13 mouse cellular contexts compared by ENCODE assay signal in genomic region chr12:72013711-72014354, GRCm38 (mm10). TPM values are rescaled to one million over a fixed set of nuclear protein-coding genes. Genes with fewer than 3 reads are reported as not detected.
DNase-seq lines count a peak whose midpoint lies in the region; ATAC-seq lines count a peak whose summit lies in the region.
"Had no signal": no experiment of that assay in that cellular context is flagged by ENCODE, and none has a peak within 500 bp of the region (broad histone marks: within the 10 kb centered on the region; RNA-seq: fewer than 3 reads in every experiment).

No protein-coding gene starts in this region.

- H3K36me3 ChIP-seq in forebrain, embryonic 16.5 days (ENCODE audit: control insufficient read depth, insufficient read depth) = no peaks in the 10 kb centered on the region
- no peaks in the 10 kb centered on the region for H3K36me3 ChIP-seq in forebrain, embryonic 12.5 days (replicated peaks)
- H3K36me3 ChIP-seq in intestine, embryonic 14.5 days (ENCODE audit: control insufficient read depth, insufficient read depth, low read length) = no peaks in the 10 kb centered on the region
- no peaks in the 10 kb centered on the region for H3K36me3 ChIP-seq in intestine, embryonic 15.5 days
- no peaks in the 10 kb centered on the region for H3K36me3 ChIP-seq in midbrain, embryonic 16.5 days (ENCODE audit: control insufficient read depth, insufficient read depth, low read length)
- H3K36me3 ChIP-seq in midbrain, embryonic 11.5 days (ENCODE audit: control insufficient read depth, insufficient read depth, low read length) = no peaks in the 10 kb centered on the region
- H3K36me3 ChIP-seq: embryonic facial prominence, embryonic 12.5 days had no signal

- ATAC-seq in forebrain, embryonic 16.5 days = peak; percentile 66
- ATAC-seq in forebrain, embryonic 12.5 days (ENCODE audit: low FRiP score) = no peak
- no peak for ATAC-seq in intestine, embryonic 14.5 days (replicated peaks; ENCODE audit: low FRiP score, low TSS enrichment, low read depth)
- no peak for ATAC-seq in intestine, embryonic 15.5 days
- ATAC-seq in midbrain, embryonic 16.5 days = no peak
- no peak for ATAC-seq in midbrain, embryonic 11.5 days (ENCODE audit: low FRiP score)

- H3K4me2 ChIP-seq in forebrain, embryonic 16.5 days (ENCODE audit: low read length) = no peak overlapping the region
- no peak overlapping the region for H3K4me2 ChIP-seq in forebrain, embryonic 12.5 days
- H3K4me2 ChIP-seq in intestine, embryonic 14.5 days (ENCODE audit: low read length) = no peak overlapping the region
- H3K4me2 ChIP-seq in intestine, embryonic 15.5 days (replicated peaks) = no peak overlapping the region
- H3K4me2 ChIP-seq in midbrain, embryonic 16.5 days (ENCODE audit: low read length) = 0 out of 2 replicates have a peak overlapping the region, but pooled peaks have one; percentile 13
- H3K4me2 ChIP-seq in midbrain, embryonic 11.5 days = no peak overlapping the region
- H3K4me2 ChIP-seq: embryonic facial prominence, embryonic 12.5 days had no signal

- H3K9ac ChIP-seq in forebrain, embryonic 16.5 days (replicated peaks; ENCODE audit: low read depth, low read length) = no peak overlapping the region
- no peak overlapping the region for H3K9ac ChIP-seq in forebrain, embryonic 12.5 days
- no peak overlapping the region for H3K9ac ChIP-seq in intestine, embryonic 14.5 days (ENCODE audit: low read length)
- no peak overlapping the region for H3K9ac ChIP-seq in intestine, embryonic 15.5 days
- no peak overlapping the region for H3K9ac ChIP-seq in midbrain, embryonic 16.5 days (ENCODE audit: low read depth, low read length)
- H3K9ac ChIP-seq in midbrain, embryonic 11.5 days (ENCODE audit: low read length) = no peak overlapping the region
- H3K9ac ChIP-seq: embryonic facial prominence, embryonic 12.5 days had no signal

- no peak overlapping the region for H3K27ac ChIP-seq in forebrain, embryonic 16.5 days (ENCODE audit: low read length)
- no peak overlapping the region for H3K27ac ChIP-seq in forebrain, embryonic 12.5 days
- H3K27ac ChIP-seq in intestine, embryonic 14.5 days (ENCODE audit: low read depth) = 0 out of 2 replicates have a peak overlapping the region, but pooled peaks have one; percentile 19
- H3K27ac ChIP-seq in intestine, embryonic 15.5 days = no peak overlapping the region
- H3K27ac ChIP-seq in midbrain, embryonic 16.5 days (ENCODE audit: low read length) = no peak overlapping the region
- H3K27ac ChIP-seq in midbrain, embryonic 11.5 days (ENCODE audit: low read depth, low read length) = no peak overlapping the region
- H3K27ac ChIP-seq: embryonic facial prominence, embryonic 12.5 days had no signal

- DNase-seq in intestine, embryonic 14.5 days (ENCODE audit: low spot score) = no peak
- no peak for DNase-seq in midbrain, embryonic 11.5 days (ENCODE audit: low spot score, missing footprints)
- no peak for DNase-seq in embryo, embryonic 11 days
- no peak for DNase-seq in frontal cortex, postnatal 10 days (ENCODE audit: low spot score in 2 of 2)
- DNase-seq: adrenal gland, adult 2 months; cerebellum, adult 9-10 months; left cerebral cortex, postnatal 4 days; thymus, postnatal 4 days had no signal

- no peaks in the 10 kb centered on the region for H3K9me3 ChIP-seq in forebrain, embryonic 16.5 days (ENCODE audit: control insufficient read depth, low read length)
- H3K9me3 ChIP-seq in forebrain, embryonic 12.5 days = no peaks in the 10 kb centered on the region
- H3K9me3 ChIP-seq in intestine, embryonic 14.5 days (ENCODE audit: control insufficient read depth, low read length) = no peaks in the 10 kb centered on the region
- H3K9me3 ChIP-seq in intestine, embryonic 15.5 days = no peaks in the 10 kb centered on the region
- H3K9me3 ChIP-seq in midbrain, embryonic 16.5 days (replicated peaks; ENCODE audit: control insufficient read depth, low read length, poor library complexity, severe bottlenecking) = no peaks in the 10 kb centered on the region
- no peaks in the 10 kb centered on the region for H3K9me3 ChIP-seq in midbrain, embryonic 11.5 days (ENCODE audit: control insufficient read depth, low read length)
- H3K9me3 ChIP-seq: embryonic facial prominence, embryonic 12.5 days had no signal

- no peaks in the 10 kb centered on the region for H3K27me3 ChIP-seq in forebrain, embryonic 16.5 days (replicated peaks; ENCODE audit: control insufficient read depth, insufficient read depth, low read length)
- no peaks in the 10 kb centered on the region for H3K27me3 ChIP-seq in forebrain, embryonic 12.5 days
- H3K27me3 ChIP-seq in intestine, embryonic 14.5 days (replicated peaks; ENCODE audit: control insufficient read depth, insufficient read depth, low read length) = no peaks in the 10 kb centered on the region
- H3K27me3 ChIP-seq in intestine, embryonic 15.5 days (replicated peaks) = no peaks in the 10 kb centered on the region
- no peaks in the 10 kb centered on the region for H3K27me3 ChIP-seq in midbrain, embryonic 16.5 days (ENCODE audit: control insufficient read depth, insufficient read depth, low read depth, low read length)
- no peaks in the 10 kb centered on the region for H3K27me3 ChIP-seq in midbrain, embryonic 11.5 days (ENCODE audit: control insufficient read depth, insufficient read depth, low read length)
- H3K27me3 ChIP-seq: embryonic facial prominence, embryonic 12.5 days had no signal

- H3K4me1 ChIP-seq in forebrain, embryonic 16.5 days (replicated peaks; ENCODE audit: control insufficient read depth, insufficient read depth, low read length) = 0 out of 2 replicates have a peak, but pooled peaks cover 6% of the 10 kb centered on the region
- no peaks in the 10 kb centered on the region for H3K4me1 ChIP-seq in forebrain, embryonic 12.5 days
- no peaks in the 10 kb centered on the region for H3K4me1 ChIP-seq in intestine, embryonic 14.5 days (replicated peaks; ENCODE audit: control insufficient read depth, insufficient read depth, low read length)
- H3K4me1 ChIP-seq in intestine, embryonic 15.5 days (replicated peaks) = no peaks in the 10 kb centered on the region
- 0 out of 2 replicates have a peak, but pooled peaks cover 2% of the 10 kb centered on the region for H3K4me1 ChIP-seq in midbrain, embryonic 16.5 days (ENCODE audit: control insufficient read depth, insufficient read depth, low read length)
- no peaks in the 10 kb centered on the region for H3K4me1 ChIP-seq in midbrain, embryonic 11.5 days (ENCODE audit: control insufficient read depth, insufficient read depth, low read length)
- H3K4me1 ChIP-seq: embryonic facial prominence, embryonic 12.5 days had no signal

- no peak overlapping the region for H3K4me3 ChIP-seq in forebrain, embryonic 16.5 days (replicated peaks; ENCODE audit: low read length)
- H3K4me3 ChIP-seq in forebrain, embryonic 12.5 days (replicated peaks) = no peak overlapping the region
- no peak overlapping the region for H3K4me3 ChIP-seq in intestine, embryonic 14.5 days (ENCODE audit: low read depth, low read length)
- H3K4me3 ChIP-seq in intestine, embryonic 15.5 days (replicated peaks) = no peak overlapping the region
- no peak overlapping the region for H3K4me3 ChIP-seq in midbrain, embryonic 16.5 days (ENCODE audit: low read depth, low read length)
- no peak overlapping the region for H3K4me3 ChIP-seq in midbrain, embryonic 11.5 days (ENCODE audit: low read depth, low read length)
- H3K4me3 ChIP-seq: embryonic facial prominence, embryonic 12.5 days had no signal

- 74% methylated on average over 13 of the region's 13 CpGs for WGBS in forebrain, embryonic 16.5 days
- 90% methylated on average over 13 of the region's 13 CpGs for WGBS in forebrain, embryonic 12.5 days
- WGBS in intestine, embryonic 14.5 days = 79% methylated on average over 13 of the region's 13 CpGs
- 79% methylated on average over 13 of the region's 13 CpGs for WGBS in intestine, embryonic 15.5 days
- 85% methylated on average over 13 of the region's 13 CpGs for WGBS in midbrain, embryonic 16.5 days
- 90% methylated on average over 13 of the region's 13 CpGs for WGBS in midbrain, embryonic 11.5 days

RNA-seq across cellular contexts. Expression of gene Gpr135, which starts 57.1 kb away (rescaled TPM):
- 4.2 and 5.2 TPM in 2 replicates for polyA plus RNA-seq in forebrain, embryonic 16.5 days (2015; fragmentation: Nextera tagmentation; extraction: Ambion mirVana)
- 1.1 and 1.4 TPM in 2 replicates for polyA plus RNA-seq in forebrain, embryonic 12.5 days (2016; fragmentation: Nextera tagmentation; extraction: Ambion mirVana)
- polyA plus RNA-seq in intestine, embryonic 14.5 days (2014; fragmentation: Nextera tagmentation; extraction: Ambion mirVana) = 0.69 and 0.95 TPM in 2 replicates
- 0.54 and 0.68 TPM in 2 replicates for polyA plus RNA-seq in intestine, embryonic 15.5 days (2015; fragmentation: Nextera tagmentation; extraction: Ambion mirVana)
- 8.3 and 9.1 TPM in 2 replicates for polyA plus RNA-seq in midbrain, embryonic 16.5 days (2015; fragmentation: Nextera tagmentation; extraction: Ambion mirVana)
- 0.57 and 1.2 TPM in 2 replicates for polyA plus RNA-seq in midbrain, embryonic 11.5 days (2014; fragmentation: Nextera tagmentation; extraction: Ambion mirVana)
